Comparison of ENCODE assay signal across 25 mouse cellular contexts in the genomic region with DNA sequence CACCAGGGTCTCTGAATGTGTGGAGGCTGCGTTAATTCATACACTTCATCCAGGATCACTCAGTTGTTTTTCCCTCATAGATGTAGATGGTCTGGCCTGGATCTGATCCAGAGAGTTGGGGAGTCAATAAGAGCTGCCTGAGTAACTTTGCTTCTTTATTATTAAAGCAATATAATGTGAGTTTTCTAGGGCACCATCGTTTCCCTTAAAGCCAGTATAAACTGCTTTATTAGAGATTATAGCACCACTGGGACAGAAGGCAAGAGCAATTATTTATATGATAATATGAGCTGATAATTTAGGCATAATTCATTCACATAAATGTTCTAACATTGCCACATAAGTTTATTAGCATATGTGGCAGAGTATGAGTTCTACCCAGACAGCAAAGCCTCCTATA. TPM values are rescaled to one million over a fixed set of nuclear protein-coding genes. Genes with fewer than 3 reads are reported as not detected.
"Had no signal": no experiment of that assay in that cellular context is flagged by ENCODE, and none has a peak within 500 bp of the region (broad histone marks: within the 10 kb centered on the region; RNA-seq: fewer than 3 reads in every experiment).

No protein-coding gene starts in this region.

- H3K36me3 ChIP-seq: heart, embryonic 13.5 days; heart, embryonic 15.5 days; hindbrain, embryonic 13.5 days; hindbrain, embryonic 15.5 days; kidney, embryonic 15.5 days; limb, embryonic 10.5 days; limb, embryonic 12.5 days had no signal

- DNase-seq: gastrocnemius, postnatal 14 days; gastrocnemius, postnatal 36 days; heart, adult 2 months; heart, postnatal 14 days; heart, postnatal 36 days; kidney, adult 11 months; kidney, adult 2 months; kidney, adult 9 months; kidney, postnatal 14 days; kidney, postnatal 36 days; layer of hippocampus, adult 9-11 months; layer of hippocampus, postnatal 36 days; liver had no signal

- H3K9me3 ChIP-seq: heart, embryonic 13.5 days; heart, embryonic 15.5 days; hindbrain, embryonic 13.5 days; hindbrain, embryonic 15.5 days; kidney, embryonic 15.5 days; limb, embryonic 10.5 days; limb, embryonic 12.5 days had no signal

- H3K4me3 ChIP-seq: heart, adult 2 months; heart, embryonic 13.5 days; heart, embryonic 15.5 days; hindbrain, embryonic 13.5 days; hindbrain, embryonic 15.5 days; kidney, embryonic 15.5 days; limb, embryonic 10.5 days; limb, embryonic 12.5 days had no signal

- ATAC-seq: hindbrain, postnatal 0 days; intestine, embryonic 16.5 days had no signal

- H3K9ac ChIP-seq: heart, embryonic 13.5 days; heart, embryonic 15.5 days; hindbrain, embryonic 13.5 days; hindbrain, embryonic 15.5 days; kidney, embryonic 15.5 days; limb, embryonic 12.5 days had no signal

- H3K27me3 ChIP-seq: heart, embryonic 13.5 days; heart, embryonic 15.5 days; hindbrain, embryonic 13.5 days; hindbrain, embryonic 15.5 days; kidney, embryonic 15.5 days; limb, embryonic 12.5 days had no signal

- H3K4me2 ChIP-seq: heart, embryonic 11.5 days; heart, embryonic 13.5 days; heart, embryonic 15.5 days; hindbrain, embryonic 13.5 days; hindbrain, embryonic 15.5 days; kidney, embryonic 15.5 days; limb, embryonic 12.5 days had no signal

- H3K4me1 ChIP-seq: heart, embryonic 13.5 days; heart, embryonic 15.5 days; hindbrain, embryonic 13.5 days; hindbrain, embryonic 15.5 days; kidney, embryonic 15.5 days; limb, embryonic 10.5 days; limb, embryonic 12.5 days had no signal

- H3K27ac ChIP-seq: heart, adult 2 months; heart, embryonic 13.5 days; heart, embryonic 15.5 days; hindbrain, embryonic 13.5 days; hindbrain, embryonic 15.5 days; hindbrain, postnatal 0 days; kidney, embryonic 15.5 days; kidney, postnatal 0 days; limb, embryonic 10.5 days; limb, embryonic 12.5 days had no signal

RNA-seq across cellular contexts. Expression of a gene that starts 52.7 kb away (rescaled TPM):
- total RNA-seq: heart, adult 2 months; heart, postnatal 36 days; hematopoietic stem cell, adult 5-6 weeks had no signal
